Mouse (Mus musculus): Measurements from ENCODE around the gene Nlrp4c. TPM values are rescaled to one million over a fixed set of nuclear protein-coding genes. Genes with fewer than 3 reads are reported as not detected.
A peak's percentile ranks its signal among the peaks of the same experiment; 100 is the strongest.
"Not testable (repeated sequence)": the region's sequence is repeated elsewhere in the genome, so short reads cannot be mapped to it uniquely, and the experiment has no call there.

The Nlrp4c gene
- total RNA-seq (2021) = not detected
- long read RNA-seq, experiment 1 = 0 reads
- long read RNA-seq, experiment 2 = 0 reads

DNA sequence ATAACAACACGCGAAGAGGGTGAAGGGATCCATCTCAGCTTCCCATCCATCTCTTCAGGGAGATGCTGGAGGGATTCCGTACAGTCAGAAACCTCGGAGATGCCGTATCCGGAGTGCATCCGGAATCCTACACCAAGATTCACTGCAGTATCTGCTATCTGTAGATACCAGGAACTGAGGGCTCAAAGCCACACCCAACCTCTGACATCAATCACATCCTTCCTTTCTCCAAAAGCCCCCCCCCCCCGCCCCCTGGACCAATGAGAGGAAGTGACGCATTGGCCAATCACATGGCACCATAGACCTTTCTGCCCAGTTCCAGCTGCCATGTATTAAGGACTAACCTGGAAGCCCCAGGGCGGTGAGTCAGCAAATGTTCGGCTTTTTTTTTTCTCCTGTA is at the start of gene Nlrp4c:
TSS of gene Nlrp4c (plus strand) at position 301 of the 400 bp plus-strand sequence.
- no peak for DNase-seq (ENCODE audit: low spot score in 2 of 2)

DNA sequence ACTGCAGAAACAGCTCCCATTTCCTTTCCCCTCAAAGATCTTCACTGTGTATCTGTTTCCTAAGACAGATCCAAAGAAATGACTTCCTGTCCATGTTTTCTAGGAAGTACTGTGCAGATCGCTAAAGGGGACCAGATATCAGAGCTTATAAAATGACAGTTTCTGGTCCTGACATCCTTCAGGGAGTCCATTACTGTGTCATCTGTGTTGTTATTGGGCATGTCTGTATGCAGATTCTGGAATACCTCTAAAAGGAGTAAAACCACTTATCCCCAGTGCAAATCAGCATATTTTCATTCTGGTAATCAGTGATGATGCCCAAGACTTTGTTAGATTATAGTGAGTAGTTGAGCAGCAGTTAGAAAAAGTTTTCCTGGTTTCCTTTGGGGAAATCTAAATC is 34.1 kb upstream of the Nlrp4c start, which contains the start of gene Vmn1r65:
TSS of gene Vmn1r65 (minus strand) at position 101 of the 400 bp plus-strand sequence.
- no peak for DNase-seq (ENCODE audit: low spot score in 2 of 2)

DNA sequence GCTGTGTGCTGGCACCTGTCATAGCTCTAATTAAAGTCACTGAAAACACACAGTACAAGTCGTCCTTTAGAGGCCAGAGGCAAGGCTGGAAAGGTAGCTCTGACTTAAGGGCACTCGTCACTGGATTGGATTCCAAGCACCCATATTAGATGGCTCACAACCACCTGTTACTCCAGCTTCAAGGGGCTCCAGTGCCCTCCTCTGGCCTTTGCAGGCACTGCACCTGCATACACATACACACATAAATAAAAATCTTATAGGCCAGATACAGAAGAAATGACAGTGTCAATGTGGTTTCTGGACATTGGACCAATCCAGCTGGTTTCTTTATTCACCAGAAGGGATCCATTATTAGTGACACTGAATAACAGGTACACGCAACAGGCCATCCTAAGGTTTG is 74.5 kb downstream of the Nlrp4c start:
- no peak for DNase-seq (ENCODE audit: low spot score in 2 of 2)

DNA sequence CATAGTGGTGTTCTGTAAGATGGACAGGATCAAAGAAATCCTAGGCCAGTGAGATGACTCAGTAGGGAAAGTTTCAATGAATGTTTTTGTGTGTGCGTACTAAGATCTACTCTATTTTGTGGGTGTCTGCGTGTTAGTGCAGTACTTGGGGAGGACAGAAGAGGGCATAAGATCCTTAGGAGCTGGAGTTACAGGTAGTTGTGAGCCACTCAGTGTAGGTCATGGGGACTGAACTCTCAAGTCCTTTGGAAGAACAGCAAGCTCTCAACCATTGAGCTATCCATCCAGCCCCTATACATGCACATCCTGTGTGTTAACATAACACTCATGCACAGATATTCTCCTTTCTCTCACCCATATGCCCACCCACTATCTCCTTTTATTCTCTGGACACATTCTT is 75.1 kb downstream of the Nlrp4c start:
- not testable (repeated sequence) for DNase-seq (ENCODE audit: low spot score in 2 of 2)

DNA sequence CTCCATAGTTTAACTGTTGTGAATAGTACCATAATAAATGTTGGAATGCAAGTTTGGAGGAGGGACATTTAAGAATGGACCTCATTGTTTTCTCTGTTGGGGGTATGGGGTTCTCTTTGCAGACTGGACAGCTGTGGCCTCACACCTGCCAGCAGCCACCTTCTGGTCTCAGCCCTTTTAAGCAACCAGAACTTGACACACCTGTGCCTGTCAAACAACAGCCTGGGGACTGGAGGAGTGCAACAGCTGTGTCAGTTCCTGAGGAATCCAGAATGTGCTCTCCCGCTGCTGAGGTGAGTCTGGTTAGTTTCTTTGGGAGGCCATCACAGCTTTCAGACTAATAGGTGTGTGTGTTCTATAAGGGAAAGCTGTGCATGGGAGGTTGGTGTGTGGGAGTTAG is 76.2 kb downstream of the Nlrp4c start:
- not testable (repeated sequence) for DNase-seq (ENCODE audit: low spot score in 2 of 2)

DNA sequence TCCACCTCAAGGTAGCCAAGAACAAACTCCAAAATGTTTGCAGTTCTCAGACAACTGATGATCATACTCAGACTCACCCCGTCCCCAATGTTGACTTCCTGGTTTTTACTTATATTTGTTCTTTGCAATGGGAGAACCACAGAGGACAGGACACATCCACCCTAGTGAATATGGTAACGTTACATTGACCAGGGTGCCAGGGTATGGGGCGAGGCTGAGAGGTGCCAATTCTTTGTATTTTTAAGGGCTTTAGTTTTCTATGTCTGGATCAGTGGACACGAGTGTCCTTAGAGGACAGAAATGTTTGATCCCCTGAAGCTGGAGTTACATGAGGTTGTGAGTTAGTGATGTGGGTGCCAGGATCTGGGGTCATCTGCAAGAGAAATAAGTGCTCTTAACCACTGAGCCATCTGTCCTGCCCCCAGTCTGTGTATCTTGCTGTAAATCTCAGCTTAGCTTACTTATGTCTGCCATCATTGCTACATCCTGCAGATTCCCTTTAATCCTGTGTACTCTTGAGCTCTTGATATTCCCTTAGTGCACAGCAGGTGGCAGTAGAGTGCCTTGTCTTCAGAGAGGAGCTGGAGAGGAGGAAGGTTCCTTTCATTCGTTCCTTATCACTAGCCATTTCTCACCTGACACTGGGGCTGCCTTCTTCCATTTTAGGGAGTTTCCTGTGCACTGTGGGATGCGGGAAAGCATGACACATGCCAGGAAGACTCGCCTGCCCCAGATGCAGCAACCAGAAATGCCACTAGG is 81.9 kb downstream of the Nlrp4c start:
- DNase-seq (ENCODE audit: low spot score in 2 of 2) = peak in 1 of 2 experiments; percentile 61

DNA sequence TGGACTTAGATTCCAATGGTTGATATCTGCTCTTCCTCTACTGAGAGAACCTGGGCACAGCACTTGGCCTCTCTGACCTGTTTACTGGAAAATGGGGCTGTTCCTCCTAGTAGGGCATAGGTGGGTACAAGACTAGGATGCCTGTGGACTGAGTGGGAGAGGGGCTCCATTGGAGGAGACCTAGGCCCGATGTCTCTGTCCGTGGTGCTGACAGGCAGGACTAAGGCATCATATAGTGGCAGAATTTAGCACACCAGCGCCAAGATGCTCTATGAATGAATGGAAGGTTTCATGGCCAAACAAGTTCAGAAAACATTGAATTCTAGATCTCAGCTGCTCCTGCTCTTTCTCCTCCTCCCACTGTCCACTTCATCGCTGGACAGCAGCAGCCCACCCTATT is 85.4 kb downstream of the Nlrp4c start:
- DNase-seq (ENCODE audit: low spot score in 2 of 2) = no peak

DNA sequence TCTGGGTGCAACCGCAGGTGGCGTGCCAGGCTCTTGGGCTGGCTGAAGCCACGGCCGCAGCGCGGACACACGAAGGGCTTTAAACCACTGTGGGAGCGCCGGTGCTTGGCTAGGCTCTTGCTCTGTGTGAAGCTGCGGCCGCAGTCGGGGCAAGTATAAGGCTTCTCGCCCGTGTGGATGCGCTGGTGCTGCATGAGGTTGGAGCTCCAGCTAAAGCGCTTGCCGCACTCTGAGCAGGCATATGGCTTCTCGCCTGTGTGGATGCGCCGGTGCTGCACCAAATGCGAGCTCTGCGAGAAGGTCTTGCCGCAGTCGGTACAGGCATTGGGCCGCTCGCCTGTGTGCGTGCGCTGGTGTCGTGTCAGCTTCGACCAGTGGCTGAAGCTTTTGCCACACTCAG is 87.7 kb downstream of the Nlrp4c start:
- no peak for DNase-seq (ENCODE audit: low spot score in 2 of 2)

DNA sequence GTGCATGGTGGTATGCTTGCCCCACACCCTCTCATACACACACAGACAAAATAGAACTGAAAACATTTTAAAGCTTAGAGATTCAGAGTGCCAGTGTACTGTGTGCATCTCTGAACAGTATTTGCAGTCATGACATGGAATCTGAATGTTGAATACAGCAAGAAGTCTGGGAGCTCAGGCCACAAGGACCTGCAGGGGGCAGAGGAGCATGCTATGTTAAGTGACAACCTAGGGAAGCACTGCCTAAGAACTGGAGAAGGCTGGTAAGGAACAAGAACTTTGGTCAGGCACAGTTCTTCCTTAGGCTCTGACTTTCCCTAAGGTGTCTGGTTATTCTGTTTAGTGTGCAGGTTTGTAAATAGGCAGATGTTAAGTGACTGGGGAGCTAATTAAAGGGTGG is 91.5 kb downstream of the Nlrp4c start:
- DNase-seq (ENCODE audit: low spot score in 2 of 2) = no peak

DNA sequence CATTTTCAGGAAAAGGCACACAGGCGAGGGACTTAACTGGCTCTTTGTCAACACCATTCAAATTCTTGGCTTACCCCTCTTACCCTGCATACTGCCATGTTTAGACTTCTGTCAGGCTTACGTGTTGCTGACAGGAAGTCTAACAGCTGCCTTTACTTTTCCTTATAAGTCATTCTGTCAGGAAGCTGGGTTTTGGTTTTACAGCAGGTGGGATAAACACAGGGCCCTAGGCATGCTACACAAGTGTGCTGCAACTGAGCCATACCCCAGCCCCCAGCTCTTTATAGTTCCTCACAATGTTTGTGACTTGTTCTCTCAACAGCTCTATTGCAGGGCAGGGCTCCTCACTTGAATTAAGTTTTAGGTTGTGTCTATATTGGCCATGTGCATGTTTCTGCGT is 94.3 kb downstream of the Nlrp4c start:
- no peak for DNase-seq (ENCODE audit: low spot score in 2 of 2)

DNA sequence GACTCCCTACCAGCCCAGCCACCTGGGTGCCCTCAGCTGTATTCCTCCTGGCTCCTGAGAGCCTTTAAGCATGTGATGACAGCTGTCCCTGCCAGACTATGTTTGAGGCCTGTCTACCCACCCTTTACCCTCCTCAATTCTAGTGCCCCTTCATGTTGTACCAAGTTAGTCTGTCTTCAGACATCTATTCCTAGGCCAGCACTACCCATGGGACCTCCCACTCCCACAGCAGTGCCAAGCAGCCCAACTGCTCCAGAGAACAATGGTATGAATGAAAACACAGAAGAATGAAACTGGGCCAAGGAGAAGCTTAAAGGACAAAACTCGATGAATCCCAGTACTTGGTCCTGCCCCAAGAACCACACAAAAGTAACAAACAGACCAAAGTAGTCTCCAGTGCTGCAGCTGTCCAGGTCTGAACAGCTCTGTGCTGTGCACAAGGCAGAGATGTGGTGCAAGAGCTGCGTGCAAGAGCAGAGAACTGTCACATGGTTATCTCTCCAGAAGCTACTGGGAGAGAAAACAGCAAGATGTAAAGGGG is 99.1 kb downstream of the Nlrp4c start:
- DNase-seq (ENCODE audit: low spot score in 2 of 2) = no peak

DNA sequence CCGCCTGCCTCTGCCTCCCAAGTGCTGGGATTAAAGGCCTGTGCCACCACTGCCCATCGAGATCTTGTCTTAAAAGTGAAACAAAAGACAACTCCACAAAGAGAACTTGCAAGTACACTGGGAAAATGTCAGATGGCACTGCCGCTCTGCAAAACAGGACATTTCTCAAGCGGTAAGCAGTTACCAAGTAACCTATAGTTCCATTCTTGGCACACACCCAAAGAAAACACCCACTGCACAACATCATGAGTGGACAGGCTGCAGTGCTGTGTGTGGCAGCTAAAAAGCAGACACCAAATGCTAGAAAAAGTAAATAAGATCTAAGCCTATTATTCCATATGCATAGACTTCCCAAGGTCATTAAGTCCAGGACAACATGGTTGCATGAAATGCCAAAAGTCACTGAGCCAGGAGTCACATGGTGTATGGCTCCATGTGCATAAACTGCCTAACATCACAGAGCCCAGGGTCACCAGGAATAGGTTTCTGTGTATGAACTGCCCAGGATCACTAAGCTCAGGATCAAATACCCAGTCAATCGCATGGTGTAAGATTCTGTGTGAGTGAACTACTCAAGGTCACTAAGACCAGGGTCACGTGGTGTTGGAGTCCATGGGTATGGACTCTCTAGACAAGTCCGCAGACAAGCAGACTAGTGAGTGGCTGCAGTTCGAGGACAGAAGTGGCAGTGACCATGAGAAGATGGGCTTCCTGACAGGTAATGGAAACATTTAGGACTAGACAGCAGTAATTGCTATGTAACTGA is 100.6 kb downstream of the Nlrp4c start:
- DNase-seq (ENCODE audit: low spot score in 2 of 2) = no peak

DNA sequence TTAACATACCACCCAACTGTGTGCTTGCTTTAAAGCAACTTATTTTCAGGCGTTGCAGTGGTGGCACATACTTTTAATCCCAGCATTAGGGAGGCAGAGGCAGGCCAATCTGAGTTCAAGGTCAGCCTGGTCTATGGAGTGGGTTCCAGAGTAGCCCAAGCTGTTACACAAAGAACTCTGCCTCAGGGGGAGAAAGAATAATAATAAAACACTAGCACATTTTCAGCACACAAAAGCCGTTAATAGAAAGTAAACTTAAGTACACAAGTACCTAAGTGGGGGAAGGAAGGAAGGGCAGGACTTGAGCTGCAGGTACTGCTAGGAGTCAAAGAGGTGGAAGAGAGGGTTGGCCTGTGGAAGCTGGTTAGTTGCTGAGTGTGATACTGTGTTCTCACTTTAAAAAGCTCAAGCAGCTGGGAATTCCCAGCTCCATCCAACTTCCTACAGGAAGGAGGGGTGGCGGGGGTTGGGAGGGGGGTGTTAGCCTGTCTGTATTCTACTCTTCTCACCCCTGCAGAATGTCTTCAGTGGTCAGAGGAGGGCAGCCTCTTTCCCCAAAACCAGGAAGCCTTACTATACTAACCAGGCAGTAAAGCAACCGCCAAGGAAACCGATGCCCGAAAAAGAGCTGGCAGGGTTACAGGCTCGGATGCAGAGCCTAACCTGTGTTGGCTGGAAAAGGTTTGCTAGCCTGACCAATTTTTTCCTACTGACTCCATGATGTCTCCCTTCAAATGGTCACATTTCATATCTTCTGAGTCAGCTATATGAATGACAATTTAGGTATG is 101.4 kb downstream of the Nlrp4c start:
- DNase-seq (ENCODE audit: low spot score in 2 of 2) = no peak

DNA sequence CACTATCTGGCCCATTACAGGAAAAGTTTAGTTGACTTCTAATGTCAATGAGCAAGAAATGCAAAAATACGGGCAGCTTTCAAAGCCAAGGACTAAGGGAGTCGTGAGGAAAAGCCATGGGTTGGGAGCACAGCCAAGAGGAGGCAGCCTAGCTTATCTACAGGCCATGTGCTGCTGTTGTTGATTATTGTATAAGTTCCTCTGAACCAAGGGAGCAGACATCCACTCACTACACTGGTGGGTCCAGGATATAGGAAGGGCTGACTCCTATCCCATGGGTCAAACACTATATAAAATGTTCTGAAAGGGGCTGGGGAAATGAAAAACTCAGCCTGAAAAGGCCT is 102.0 kb downstream of the Nlrp4c start:
- DNase-seq (ENCODE audit: low spot score in 2 of 2) = no peak

DNA sequence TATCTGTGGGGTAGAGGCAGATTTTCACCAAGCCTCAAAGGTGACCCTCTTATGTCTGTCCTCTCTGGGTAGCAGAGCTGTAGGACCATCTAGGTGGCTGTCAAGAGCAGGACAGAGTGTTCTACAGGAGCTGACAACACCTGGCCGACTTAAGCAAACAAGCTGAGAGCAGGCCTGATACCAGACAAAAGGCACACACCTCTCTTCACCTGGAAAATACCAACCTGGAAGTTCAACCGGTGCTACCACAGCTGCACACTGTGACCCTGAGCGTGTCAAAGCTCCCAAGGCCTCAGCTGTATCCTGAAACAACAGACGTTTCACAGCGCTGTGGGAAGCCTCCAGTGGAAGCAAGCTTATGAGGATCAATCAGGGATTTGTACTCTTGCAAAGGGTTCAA is 102.7 kb downstream of the Nlrp4c start:
- DNase-seq (ENCODE audit: low spot score in 2 of 2) = no peak

DNA sequence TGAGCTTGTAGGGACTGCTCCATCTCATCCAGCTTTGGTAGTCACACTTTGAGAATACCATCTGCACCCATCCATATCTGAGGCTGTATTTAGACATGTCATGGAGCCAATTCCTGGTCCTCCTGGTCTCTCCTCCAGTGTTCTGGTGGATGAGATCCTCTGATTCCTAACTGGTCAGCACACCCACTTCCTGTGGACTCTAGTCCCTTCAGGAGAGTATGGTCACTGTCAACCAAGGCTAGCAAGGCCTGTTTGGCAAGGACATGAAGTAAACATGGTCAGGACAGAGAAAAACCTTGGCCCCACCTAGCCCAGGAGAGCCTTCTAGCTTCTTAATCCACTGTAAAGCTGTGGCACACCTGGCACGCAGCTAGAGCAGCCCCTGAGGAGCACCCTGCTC is 106.3 kb downstream of the Nlrp4c start:
- no peak for DNase-seq (ENCODE audit: low spot score in 2 of 2)

DNA sequence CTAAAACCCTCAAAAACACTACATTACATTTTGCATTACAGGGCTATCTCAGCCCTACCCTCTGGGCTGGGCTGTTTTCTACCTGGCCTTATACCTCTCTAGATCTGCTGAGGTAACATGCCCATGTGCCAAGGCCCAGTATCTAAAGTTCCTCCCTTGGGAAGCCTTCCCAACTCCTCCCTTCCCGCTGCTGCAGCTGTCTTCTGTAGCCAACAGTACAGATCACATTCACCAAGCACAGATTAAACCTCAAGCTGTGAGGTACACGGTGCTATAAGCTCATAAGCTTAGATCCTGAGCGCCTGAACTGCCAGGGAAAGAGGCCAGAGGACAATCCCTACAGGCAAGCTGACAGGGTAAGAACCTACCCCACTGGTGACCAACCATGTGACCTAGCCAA is 107.1 kb downstream of the Nlrp4c start:
- no peak for DNase-seq (ENCODE audit: low spot score in 2 of 2)

DNA sequence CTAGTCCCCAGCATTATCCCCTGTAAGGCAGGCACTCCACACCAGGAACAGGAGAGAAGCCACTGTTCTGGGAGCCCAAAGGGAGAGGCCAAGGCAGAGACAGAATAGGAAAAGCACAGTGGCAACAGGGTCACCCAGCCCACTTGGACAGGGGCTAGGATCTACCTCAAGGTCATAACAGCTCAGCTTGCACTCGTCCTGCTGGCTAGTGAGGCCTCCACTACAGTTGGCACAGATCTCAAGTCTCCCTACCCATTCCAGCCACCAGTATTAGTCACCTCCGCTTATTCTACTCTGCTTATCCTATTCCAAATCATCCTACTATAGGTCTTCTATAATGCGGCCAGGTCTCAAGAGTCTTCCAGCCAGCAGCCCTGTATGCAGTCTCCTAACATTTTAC is 108.2 kb downstream of the Nlrp4c start:
- no peak for DNase-seq (ENCODE audit: low spot score in 2 of 2)

DNA sequence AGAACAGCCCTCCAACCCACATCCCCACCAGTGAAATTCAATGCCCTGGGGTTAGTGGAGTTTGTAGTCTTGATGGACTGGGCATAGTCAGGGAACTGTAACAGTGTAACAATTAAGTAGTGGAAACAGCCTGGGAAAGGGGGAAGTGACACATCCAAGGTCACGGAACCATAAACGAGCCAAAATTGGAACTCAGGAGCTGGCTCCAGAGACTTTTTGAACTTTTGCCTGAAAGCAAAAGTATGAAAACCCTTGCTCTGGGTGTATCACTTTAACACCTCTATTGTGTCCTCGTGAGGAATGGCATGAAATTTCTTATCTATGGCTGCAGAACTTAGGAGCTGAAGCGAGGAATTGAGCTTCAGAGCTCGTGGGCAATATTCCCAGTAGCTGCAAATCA is 109.2 kb downstream of the Nlrp4c start:
- DNase-seq (ENCODE audit: low spot score in 2 of 2) = no peak

Data from adrenal gland, postnatal 4 days (tissue).